Mouse (Mus musculus) kidney, postnatal 0 days (tissue): Measurements from ENCODE around the gene Apol6. TPM values are rescaled to one million over a fixed set of nuclear protein-coding genes. Genes with fewer than 3 reads are reported as not detected.

Experiments
- ATAC-seq: fragments of 200-750 bp; cut with Nextera tagmentation; replicated peaks from 2 replicates; pipeline ENCODE4 v1.8.0; 2017; ENCODE audit warnings: low read depth, moderate number of reproducible peaks, moderate TSS enrichment, moderate library complexity; ENCODE audit not compliant: low FRiP score
- DNase-seq: peaks from one replicate; pipeline ENCODE4 v3.0.0-alpha.2; 2016; ENCODE audit warnings: low spot score
- H3K27ac ChIP-seq: fragments of 300-500 bp; sonication (generic); 2 replicates; pipeline ENCODE4 v1.5.1; 2014; ENCODE audit warnings: mild to moderate bottlenecking
- H3K27me3 ChIP-seq: fragments of 300-500 bp; sonication (generic); 2 replicates; pipeline ENCODE4 v1.6.1; 2014; ENCODE audit warnings: low read length, mixed read lengths; ENCODE audit not compliant: insufficient read depth
- H3K36me3 ChIP-seq: fragments of 300-500 bp; sonication (generic); 2 replicates; pipeline ENCODE4 v1.6.1; 2014; ENCODE audit warnings: low read length, mixed read lengths; ENCODE audit not compliant: insufficient read depth
- H3K4me1 ChIP-seq: fragments of 300-500 bp; sonication (generic); replicated peaks from 2 replicates; pipeline ENCODE4 v1.6.1; 2014; ENCODE audit warnings: antibody characterized with exemption, low read length, mixed read lengths; ENCODE audit not compliant: insufficient read depth
- H3K4me2 ChIP-seq: fragments of 300-500 bp; sonication (generic); 2 replicates; pipeline ENCODE4 v1.6.1; 2014; ENCODE audit warnings: mild to moderate bottlenecking, low read length, moderate library complexity, mixed read lengths
- H3K4me3 ChIP-seq: fragments of 300-500 bp; sonication (generic); replicated peaks from 2 replicates; pipeline ENCODE4 v1.5.1; 2014; ENCODE audit warnings: low read depth, low read length
- H3K9ac ChIP-seq: fragments of 300-500 bp; sonication (generic); 2 replicates; pipeline ENCODE4 v1.6.1; 2014; ENCODE audit warnings: low read depth, low read length
- H3K9me3 ChIP-seq: fragments of 300-500 bp; sonication (generic); replicated peaks from 2 replicates; pipeline ENCODE4 v1.6.1; 2016; ENCODE audit warnings: low read length, inconsistent platforms, mixed read lengths
- CTCF ChIP-seq: IDR thresholded peaks from 2 replicates; pipeline ENCODE4 v1.5.1; 2016; ENCODE audit warnings: antibody characterized with exemption, low read depth, mild to moderate bottlenecking, moderate library complexity
- WGBS: fragments of 180-500 bp; shearing (Covaris S2); extraction: QIAGEN DNeasy Blood & Tissue Kit; methylation state at CpG from one replicate; pipeline ENCODE4 v1.1.7; 2014; 5-methylcytosine and 5-hydroxymethylcytosine counted together
- polyA plus RNA-seq: library from polyadenylated mRNA; unstranded; fragments of >200 nt; fragmentation: Nextera tagmentation; extraction: Ambion mirVana; gene quantifications from 2 replicates; pipeline ENCODE4 v1.2.1, GENCODE M21; 2015

Apol6 gene
- polyA plus RNA-seq = 0.08 TPM in 1 of 2 replicates, not detected in the other

DNA sequence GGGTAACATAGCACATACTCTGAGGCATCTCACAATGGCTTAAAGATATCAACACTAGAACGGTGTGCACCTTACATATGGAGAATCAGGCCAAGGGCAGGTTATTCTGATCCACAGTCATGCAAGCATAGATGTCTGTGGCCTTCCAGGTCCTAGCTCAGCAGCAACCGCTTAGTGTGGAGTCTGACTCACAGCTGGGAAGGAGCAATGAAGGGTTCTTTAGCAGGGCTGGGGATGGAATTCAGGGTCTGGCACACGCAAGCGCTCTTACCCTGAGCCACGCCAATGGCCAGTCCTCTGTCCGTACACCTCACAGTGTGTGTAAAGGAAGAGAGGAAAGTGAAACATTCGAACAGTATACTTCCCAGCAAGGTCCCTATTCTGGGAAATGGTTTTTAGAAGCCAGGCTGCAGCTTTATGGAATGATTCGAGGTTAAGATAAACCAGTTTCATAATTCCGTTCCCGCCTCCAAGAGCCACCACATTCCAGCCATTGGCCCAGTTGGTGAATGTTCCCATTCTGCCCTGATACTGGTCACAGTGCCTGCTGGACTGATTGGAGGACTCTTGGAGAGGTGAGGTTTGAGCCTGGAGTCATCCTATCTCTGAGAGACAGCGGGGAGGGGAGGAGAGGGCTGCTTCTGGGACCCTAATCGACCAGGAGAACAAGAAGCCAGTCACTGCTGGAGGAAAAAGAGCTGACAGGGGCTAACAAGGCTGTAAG is at the start of gene Apol6:
Apol6 (plus strand) TSS at position 133 of the 724 bp plus-strand sequence.
- H3K4me1 ChIP-seq = 0 out of 2 replicates have a peak, but pooled peaks cover 3% of the 10 kb centered on the region
- H3K36me3 ChIP-seq = no peaks in the 10 kb centered on the region
- ATAC-seq = no peak
- no peak within 1 kb of the TSS for H3K27ac ChIP-seq
- H3K4me2 ChIP-seq = no peak within 1 kb of the TSS
- 81% methylated on average over 12 of the region's 12 CpGs for WGBS
- no peak for TF ChIP-seq CTCF
- no peak for DNase-seq
- H3K9ac ChIP-seq = no peak within 1 kb of the TSS
- H3K9me3 ChIP-seq = no peaks in the 10 kb centered on the region
- H3K27me3 ChIP-seq = no peaks in the 10 kb centered on the region
- H3K4me3 ChIP-seq = no peak within 1 kb of the TSS

DNA sequence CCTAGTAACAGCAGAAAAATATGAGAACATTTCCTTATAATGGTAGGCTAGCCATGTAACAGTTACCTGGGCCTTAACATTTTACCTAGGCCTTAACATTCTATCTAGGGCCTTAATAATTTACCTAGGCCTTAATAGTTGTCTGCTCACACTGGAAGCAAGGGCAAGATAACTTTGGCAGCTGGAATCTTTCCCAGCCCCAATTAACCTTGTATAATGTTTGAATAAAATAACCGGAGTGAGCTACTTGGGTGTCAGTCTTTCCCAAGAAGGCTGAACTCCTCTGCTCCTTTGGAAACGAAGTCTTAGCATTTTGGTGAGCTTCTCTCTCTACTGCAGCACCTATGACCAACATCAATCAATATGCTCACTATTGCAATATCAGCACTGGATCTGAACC is 46.5 kb upstream of the Apol6 start:
- no peak overlapping the region for H3K9ac ChIP-seq
- no peak overlapping the region for H3K4me2 ChIP-seq
- no peaks in the 10 kb centered on the region for H3K4me1 ChIP-seq
- DNase-seq (no peak), ATAC-seq (no peak)
- no peaks in the 10 kb centered on the region for H3K36me3 ChIP-seq
- no peaks in the 10 kb centered on the region for H3K27me3 ChIP-seq
- TF ChIP-seq CTCF = no peak
- H3K9me3 ChIP-seq = no peaks in the 10 kb centered on the region
- no peak overlapping the region; the same call in 1 of the 2 replicates for H3K27ac ChIP-seq
- 57% methylated on average over 2 of the region's 2 CpGs for WGBS
- H3K4me3 ChIP-seq = no peak overlapping the region

DNA sequence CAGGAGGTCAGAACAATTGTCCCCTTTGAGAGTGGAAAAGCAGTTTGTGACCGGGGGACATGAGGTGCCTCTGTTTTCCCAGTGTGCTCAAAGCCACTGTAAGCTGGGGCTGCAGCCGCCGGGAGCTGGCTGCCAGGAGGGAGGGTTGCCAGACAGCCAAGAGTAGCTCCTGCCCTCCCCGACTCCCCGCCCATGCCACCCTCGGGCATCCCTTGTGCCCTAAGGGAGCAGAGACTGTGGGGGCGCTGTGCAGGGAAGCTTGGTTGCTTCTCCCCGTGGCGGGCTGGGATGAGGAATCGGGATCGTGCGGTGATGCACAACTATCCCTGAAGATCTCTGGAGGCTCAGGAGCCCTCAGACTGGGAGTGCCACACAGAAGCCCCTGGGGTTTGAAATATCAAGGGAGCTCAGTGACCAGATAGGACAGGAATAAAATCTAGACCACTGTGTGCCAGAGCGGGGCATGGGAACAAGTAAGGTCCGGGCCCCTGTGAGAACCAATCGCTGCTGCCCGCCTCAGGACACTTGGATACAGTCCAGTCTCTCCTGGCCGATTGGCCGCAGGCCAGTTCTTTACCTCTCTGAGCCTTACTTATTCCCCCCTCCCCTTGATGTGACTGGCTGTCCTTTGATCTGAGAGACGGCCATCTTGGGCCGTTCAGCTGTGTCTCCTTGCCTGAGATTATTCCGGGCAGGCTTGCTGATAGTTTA is 45.5 kb upstream of the Apol6 start:
- Histone ChIP-seq H3K27me3 (no peaks in the 10 kb centered on the region), H3K4me2 (no peak overlapping the region; the same call in 1 of the 2 replicates), H3K4me1 (no peaks in the 10 kb centered on the region), H3K9ac (no peak overlapping the region), H3K36me3 (no peaks in the 10 kb centered on the region), H3K27ac (no peak overlapping the region), H3K4me3 (no peak overlapping the region), H3K9me3 (no peaks in the 10 kb centered on the region)
- DNase-seq (no peak), ATAC-seq (no peak)
- WGBS = 45% methylated on average over 21 of the region's 21 CpGs
- TF ChIP-seq CTCF = no peak; the same call in 1 of the 2 replicates

DNA sequence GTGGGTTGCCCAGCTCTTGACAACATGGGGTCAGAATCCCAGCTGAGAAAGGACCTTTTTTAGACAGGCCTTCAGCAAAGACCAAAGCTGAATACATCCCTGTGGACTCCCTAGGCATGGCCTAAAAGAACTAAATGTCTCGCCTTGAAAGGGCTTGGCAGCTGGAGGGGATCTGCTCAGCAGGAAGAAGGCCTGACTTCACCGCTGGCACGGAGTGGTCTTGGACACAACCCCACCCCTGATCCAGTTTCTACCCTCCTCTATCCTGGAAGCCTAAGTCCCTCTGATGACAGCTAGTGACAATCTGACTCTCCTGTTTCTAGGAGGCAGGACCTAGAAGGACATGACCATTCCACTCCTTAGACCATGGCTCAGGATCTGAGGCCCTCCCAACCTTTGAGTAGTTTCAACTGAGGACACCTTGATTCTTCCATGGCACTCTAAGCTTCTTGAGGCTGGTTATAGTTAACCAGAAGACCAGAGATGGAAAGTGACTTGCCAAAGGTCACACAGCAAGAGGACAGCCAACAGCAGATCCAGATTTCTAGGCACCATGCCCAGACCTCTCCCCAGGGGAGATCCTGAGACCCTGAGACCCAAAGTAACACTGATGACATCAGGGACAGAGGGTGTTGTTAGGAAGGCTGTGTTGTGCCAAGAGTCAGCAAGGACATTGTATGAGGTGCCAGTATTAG is 41.2 kb upstream of the Apol6 start:
- no peak overlapping the region for H3K9ac ChIP-seq
- 89% methylated on average over 3 of the region's 3 CpGs for WGBS

DNA sequence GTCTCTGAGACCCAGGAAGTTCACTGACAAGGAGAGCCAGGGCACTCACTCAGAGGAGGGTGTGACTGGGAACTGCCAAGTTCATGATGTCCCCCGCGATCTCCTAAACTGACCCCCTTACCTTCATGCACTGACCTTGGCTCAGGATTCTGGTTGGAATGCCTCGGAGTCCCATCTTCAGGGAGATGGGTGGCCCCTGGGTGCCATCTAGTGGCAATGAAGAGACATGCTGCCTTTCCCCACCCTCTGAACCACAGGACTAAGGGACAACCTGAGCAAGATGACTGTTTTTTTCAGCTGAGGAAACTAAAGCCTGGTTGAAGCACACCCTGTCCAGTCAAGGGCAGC is 40.7 kb upstream of the Apol6 start:
- peak; percentile 74 for DNase-seq
- ATAC-seq = no peak
- H3K4me3 ChIP-seq = no peak overlapping the region
- no peak overlapping the region for H3K27ac ChIP-seq
- no peaks in the 10 kb centered on the region for H3K36me3 ChIP-seq
- TF ChIP-seq CTCF = peak; percentile 94
- no peak overlapping the region for H3K9ac ChIP-seq
- no peaks in the 10 kb centered on the region for H3K27me3 ChIP-seq
- H3K4me2 ChIP-seq = no peak overlapping the region
- 13% methylated on average over 3 of the region's 3 CpGs for WGBS
- no peaks in the 10 kb centered on the region for H3K4me1 ChIP-seq
- no peaks in the 10 kb centered on the region for H3K9me3 ChIP-seq

More for the DNA sequence above, 41.2 kb upstream of the Apol6 start:
- H3K4me2 ChIP-seq = no peak overlapping the region
- no peak for DNase-seq
- H3K4me3 ChIP-seq = no peak overlapping the region
- H3K4me1 ChIP-seq = no peaks in the 10 kb centered on the region
- H3K9me3 ChIP-seq = no peaks in the 10 kb centered on the region
- ATAC-seq = no peak
- TF ChIP-seq CTCF = no peak
- no peaks in the 10 kb centered on the region for H3K27me3 ChIP-seq
- H3K27ac ChIP-seq = no peak overlapping the region
- no peaks in the 10 kb centered on the region for H3K36me3 ChIP-seq

DNA sequence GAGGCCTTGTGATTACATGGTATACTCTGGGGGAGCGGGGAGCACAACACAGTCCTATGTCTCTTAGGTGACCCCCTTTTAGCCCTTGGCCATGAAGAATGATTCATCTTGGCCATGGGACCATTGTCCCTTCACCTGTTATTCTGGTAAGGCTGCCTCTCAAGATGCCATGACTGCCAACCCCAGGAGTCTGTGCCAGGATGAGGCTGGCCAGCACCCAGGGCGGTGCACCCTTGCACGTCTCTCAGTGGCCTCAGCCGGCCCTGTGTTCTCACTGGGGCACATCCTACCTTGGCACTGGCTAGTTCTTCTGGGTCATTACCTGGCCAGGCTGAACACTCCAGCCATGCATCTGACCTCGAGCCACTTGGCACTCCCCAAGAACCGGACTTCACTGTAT is 35.7 kb upstream of the Apol6 start:
- H3K27me3 ChIP-seq = no peaks in the 10 kb centered on the region
- DNase-seq = no peak
- no peak for ATAC-seq
- no peak for TF ChIP-seq CTCF
- H3K4me2 ChIP-seq = no peak overlapping the region
- 86% methylated on average over 6 of the region's 6 CpGs for WGBS
- H3K36me3 ChIP-seq = no peaks in the 10 kb centered on the region
- H3K4me3 ChIP-seq = no peak overlapping the region
- peaks cover 5% of the 10 kb centered on the region; the same call in 1 of the 2 replicates for H3K4me1 ChIP-seq
- no peak overlapping the region for H3K27ac ChIP-seq
- H3K9me3 ChIP-seq = no peaks in the 10 kb centered on the region
- H3K9ac ChIP-seq = no peak overlapping the region
